Mouse (Mus musculus) midbrain, embryonic 12.5 days (tissue): Measurements from ENCODE around the gene Slc25a42. TPM values are rescaled to one million over a fixed set of nuclear protein-coding genes. Genes with fewer than 3 reads are reported as not detected.
A peak's percentile ranks its signal among the peaks of the same experiment; 100 is the strongest.

Experiments used
- ATAC-seq: fragments of 200-750 bp; cut with Nextera tagmentation; 2 replicates; pipeline ENCODE4 v1.8.0; 2017; ENCODE audit warnings: low read depth, moderate TSS enrichment, moderate library complexity; ENCODE audit not compliant: low FRiP score
- H3K27ac ChIP-seq: fragments of 300-500 bp; sonication (generic); replicated peaks from 2 replicates; pipeline ENCODE4 v1.5.1; 2016; ENCODE audit warnings: mild to moderate bottlenecking
- H3K27me3 ChIP-seq: fragments of 300-500 bp; sonication (generic); 2 replicates; pipeline ENCODE4 v1.6.1; 2016; ENCODE audit warnings: mild to moderate bottlenecking
- H3K36me3 ChIP-seq: fragments of 300-500 bp; sonication (generic); 2 replicates; pipeline ENCODE4 v1.6.1; 2016
- H3K4me1 ChIP-seq: fragments of 300-500 bp; sonication (generic); 2 replicates; pipeline ENCODE4 v1.6.1; 2016
- H3K4me2 ChIP-seq: fragments of 300-500 bp; sonication (generic); replicated peaks from 2 replicates; pipeline ENCODE4 v1.6.1; 2016; ENCODE audit warnings: mild to moderate bottlenecking, moderate library complexity
- H3K4me3 ChIP-seq: fragments of 300-500 bp; sonication (generic); 2 replicates; pipeline ENCODE4 v1.5.1; 2016; ENCODE audit warnings: mild to moderate bottlenecking
- H3K9ac ChIP-seq: fragments of 300-500 bp; sonication (generic); replicated peaks from 2 replicates; pipeline ENCODE4 v1.6.1; 2016; ENCODE audit warnings: mild to moderate bottlenecking, moderate library complexity
- H3K9me3 ChIP-seq: fragments of 300-500 bp; sonication (generic); 2 replicates; pipeline ENCODE4 v1.6.1; 2016; ENCODE audit warnings: mild to moderate bottlenecking
- WGBS: fragments of 180-500 bp; shearing (Covaris S2); methylation state at CpG from one replicate; pipeline ENCODE4 v1.1.7; 2016; 5-methylcytosine and 5-hydroxymethylcytosine counted together
- polyA plus RNA-seq: library from polyadenylated mRNA; unstranded; fragments of >200 nt; fragmentation: Nextera tagmentation; extraction: Ambion mirVana; gene quantifications from 2 replicates; pipeline ENCODE4 v1.2.1, GENCODE M21; 2016

The Slc25a42 gene
- polyA plus RNA-seq, 1 experiment from 2014 or later, result 4.3 TPM

GRCm38 (mm10) chr8:70183194-70183593, 28.9 kb downstream of the Slc25a42 start:
- no peak overlapping the region for H3K4me2 ChIP-seq
- H3K27ac ChIP-seq, result no peak overlapping the region
- H3K9me3 ChIP-seq, result no peaks in the 10 kb centered on the region
- H3K4me3 ChIP-seq, result no peak overlapping the region
- ATAC-seq, result no peak
- H3K36me3 ChIP-seq, result peaks cover 26% of the 10 kb centered on the region
- 84% methylated on average over 4 of the region's 4 CpGs for WGBS
- H3K9ac ChIP-seq, result no peak overlapping the region
- H3K27me3 ChIP-seq, result no peaks in the 10 kb centered on the region
- H3K4me1 ChIP-seq, result no peaks in the 10 kb centered on the region

- Histone ChIP-seq H3K36me3 (peaks cover 35% of the 10 kb centered on the region), H3K4me3 (no peak overlapping the region), H3K4me1 (no peaks in the 10 kb centered on the region), H3K27ac (no peak overlapping the region), H3K27me3 (no peaks in the 10 kb centered on the region), H3K9me3 (no peaks in the 10 kb centered on the region), H3K4me2 (no peak overlapping the region), H3K9ac (no peak overlapping the region)
- ATAC-seq, result no peak
- 54% methylated on average over 2 of the region's 2 CpGs for WGBS
Measured at GRCm38 (mm10) chr8:70181903-70182252, 30.2 kb downstream of the Slc25a42 start.

GRCm38 (mm10) chr8:70181212-70181902, 30.7 kb downstream of the Slc25a42 start:
- no peaks in the 10 kb centered on the region for H3K27me3 ChIP-seq
- peaks cover 38% of the 10 kb centered on the region for H3K36me3 ChIP-seq
- H3K4me2 ChIP-seq, result no peak overlapping the region
- no peak overlapping the region for H3K4me3 ChIP-seq
- no peak overlapping the region for H3K27ac ChIP-seq
- no peak overlapping the region for H3K9ac ChIP-seq
- no peaks in the 10 kb centered on the region for H3K9me3 ChIP-seq
- ATAC-seq, result no peak
- 84% methylated on average over 15 of the region's 16 CpGs for WGBS
- no peaks in the 10 kb centered on the region for H3K4me1 ChIP-seq

GRCm38 (mm10) chr8:70179082-70179481, 33.0 kb downstream of the Slc25a42 start:
- Histone ChIP-seq H3K4me3 (no peak overlapping the region), H3K9me3 (no peaks in the 10 kb centered on the region), H3K36me3 (peaks cover 38% of the 10 kb centered on the region), H3K4me1 (peaks cover 3% of the 10 kb centered on the region; the same call in 1 of the 2 replicates), H3K9ac (no peak overlapping the region), H3K4me2 (no peak overlapping the region), H3K27me3 (no peaks in the 10 kb centered on the region), H3K27ac (no peak overlapping the region)
- no peak for ATAC-seq
- 96% methylated on average over 4 of the region's 4 CpGs for WGBS

GRCm38 (mm10) chr8:70178231-70178630, 33.9 kb downstream of the Slc25a42 start:
- Histone ChIP-seq H3K27me3 (no peaks in the 10 kb centered on the region), H3K4me2 (no peak overlapping the region), H3K4me1 (peaks cover 8% of the 10 kb centered on the region; the same call in 1 of the 2 replicates), H3K9me3 (no peaks in the 10 kb centered on the region), H3K9ac (no peak overlapping the region), H3K27ac (no peak overlapping the region), H3K4me3 (no peak overlapping the region), H3K36me3 (peaks cover 38% of the 10 kb centered on the region)
- no peak for ATAC-seq
- WGBS, result 92% methylated on average over 2 of the region's 2 CpGs

- Histone ChIP-seq H3K4me3 (no peak overlapping the region), H3K27ac (no peak overlapping the region), H3K36me3 (peaks cover 21% of the 10 kb centered on the region), H3K4me2 (no peak overlapping the region), H3K4me1 (peaks cover 16% of the 10 kb centered on the region), H3K9me3 (no peaks in the 10 kb centered on the region), H3K9ac (0 out of 2 replicates have a peak overlapping the region, but pooled peaks have one; percentile 17), H3K27me3 (no peaks in the 10 kb centered on the region)
- ATAC-seq, result no peak
- WGBS, result 92% methylated on average over 7 of the region's 7 CpGs
Measured at GRCm38 (mm10) chr8:70174079-70174478, 38.0 kb downstream of the Slc25a42 start.

- no peak overlapping the region for H3K27ac ChIP-seq
- no peaks in the 10 kb centered on the region for H3K9me3 ChIP-seq
- H3K4me3 ChIP-seq, result no peak overlapping the region
- peaks cover 13% of the 10 kb centered on the region for H3K36me3 ChIP-seq
- H3K4me2 ChIP-seq, result peak overlapping the region; percentile 56; the same call in 1 of the 2 replicates
- 0 out of 2 replicates have a peak overlapping the region, but pooled peaks have one; percentile 6 for H3K9ac ChIP-seq
- 0 out of 2 replicates have a peak, but pooled peaks cover 2% of the 10 kb centered on the region for H3K27me3 ChIP-seq
- ATAC-seq, result no peak
- H3K4me1 ChIP-seq, result peaks cover 16% of the 10 kb centered on the region
- 87% methylated on average over 5 of the region's 5 CpGs for WGBS
Measured at GRCm38 (mm10) chr8:70173320-70173719, 38.8 kb downstream of the Slc25a42 start.

- Histone ChIP-seq H3K36me3 (peaks cover 6% of the 10 kb centered on the region), H3K9me3 (no peaks in the 10 kb centered on the region), H3K27ac (no peak within 1 kb of the TSS; the same call in 1 of the 2 replicates), H3K4me2 (peak within 1 kb of the TSS; percentile 56), H3K27me3 (peaks cover 9% of the 10 kb centered on the region; the same call in 1 of the 2 replicates), H3K9ac (peak within 1 kb of the TSS; percentile 78), H3K4me1 (peaks cover 16% of the 10 kb centered on the region), H3K4me3 (peak within 1 kb of the TSS; percentile 70)
- peak; percentile 99 for ATAC-seq
- 2% methylated on average over 27 of the region's 27 CpGs for WGBS
Measured at GRCm38 (mm10) chr8:70172043-70172681, 39.9 kb downstream of the Slc25a42 start, which contains the start of gene Tmem161a. Gene Tmem161a, plus strand, starts transcription at chr8:70172356.

- Histone ChIP-seq H3K9me3 (no peaks in the 10 kb centered on the region), H3K4me3 (no peak overlapping the region), H3K4me1 (peaks cover 24% of the 10 kb centered on the region), H3K36me3 (no peaks in the 10 kb centered on the region), H3K4me2 (no peak overlapping the region), H3K27me3 (peaks cover 17% of the 10 kb centered on the region), H3K27ac (no peak overlapping the region), H3K9ac (no peak overlapping the region)
- 88% methylated on average over 7 of the region's 7 CpGs for WGBS
- ATAC-seq, result no peak
Measured at GRCm38 (mm10) chr8:70171240-70171639, 40.9 kb downstream of the Slc25a42 start.

GRCm38 (mm10) chr8:70170748-70171147, 41.4 kb downstream of the Slc25a42 start:
- Histone ChIP-seq H3K36me3 (no peaks in the 10 kb centered on the region), H3K27ac (no peak overlapping the region), H3K27me3 (peaks cover 21% of the 10 kb centered on the region), H3K4me1 (peaks cover 24% of the 10 kb centered on the region), H3K4me2 (no peak overlapping the region), H3K9me3 (no peaks in the 10 kb centered on the region), H3K9ac (no peak overlapping the region), H3K4me3 (no peak overlapping the region)
- WGBS, result 83% methylated on average over 3 of the region's 3 CpGs
- ATAC-seq, result no peak

- Histone ChIP-seq H3K4me1 (peaks cover 24% of the 10 kb centered on the region), H3K27ac (no peak overlapping the region), H3K27me3 (peaks cover 28% of the 10 kb centered on the region), H3K9ac (no peak overlapping the region), H3K4me2 (no peak overlapping the region), H3K36me3 (no peaks in the 10 kb centered on the region), H3K9me3 (no peaks in the 10 kb centered on the region), H3K4me3 (no peak overlapping the region)
- 81% methylated on average over 3 of the region's 3 CpGs for WGBS
- no peak for ATAC-seq
Measured at GRCm38 (mm10) chr8:70170116-70170515, 42.0 kb downstream of the Slc25a42 start.

- no peaks in the 10 kb centered on the region for H3K36me3 ChIP-seq
- H3K4me2 ChIP-seq, result peak overlapping the region; percentile 52
- H3K4me3 ChIP-seq, result peak overlapping the region; percentile 21
- peaks cover 45% of the 10 kb centered on the region for H3K27me3 ChIP-seq
- no peaks in the 10 kb centered on the region for H3K9me3 ChIP-seq
- peaks cover 8% of the 10 kb centered on the region; the same call in 1 of the 2 replicates for H3K4me1 ChIP-seq
- 0 out of 2 replicates have a peak overlapping the region, but pooled peaks have one; percentile 11 for H3K9ac ChIP-seq
- WGBS, result 2% methylated on average over 20 of the region's 21 CpGs
- ATAC-seq, result peak; percentile 93
- H3K27ac ChIP-seq, result no peak overlapping the region
Measured at GRCm38 (mm10) chr8:70166504-70167110, 45.5 kb downstream of the Slc25a42 start.
